Mouse (Mus musculus) heart, embryonic 13.5 days (tissue): ENCODE data around the gene Adamts16. TPM values are rescaled to one million over a fixed set of nuclear protein-coding genes. Genes with fewer than 3 reads are reported as not detected.

Source experiments
- ATAC-seq: fragments of 200-750 bp; cut with Nextera tagmentation; 2 replicates; pipeline ENCODE4 v1.8.0; 2017; ENCODE audit warnings: moderate TSS enrichment; ENCODE audit not compliant: insufficient number of reproducible peaks, low FRiP score, low TSS enrichment; ENCODE audit errors: extremely low read depth
- H3K27ac ChIP-seq: fragments of 300-500 bp; sonication (generic); replicated peaks from 2 replicates; pipeline ENCODE4 v1.5.1; 2015; ENCODE audit warnings: moderate library complexity, mild to moderate bottlenecking, inconsistent platforms
- H3K27me3 ChIP-seq: fragments of 300-500 bp; sonication (generic); replicated peaks from 2 replicates; pipeline ENCODE4 v1.6.1; 2015; ENCODE audit warnings: mild to moderate bottlenecking, inconsistent platforms
- H3K36me3 ChIP-seq: fragments of 300-500 bp; sonication (generic); 2 replicates; pipeline ENCODE4 v1.6.1; 2015; ENCODE audit warnings: mild to moderate bottlenecking, inconsistent platforms
- H3K4me1 ChIP-seq: fragments of 300-500 bp; sonication (generic); 2 replicates; pipeline ENCODE4 v1.6.1; 2015; ENCODE audit warnings: inconsistent platforms
- H3K4me2 ChIP-seq: fragments of 300-500 bp; sonication (generic); 2 replicates; pipeline ENCODE4 v1.6.1; 2015; ENCODE audit warnings: inconsistent platforms, mild to moderate bottlenecking, moderate library complexity
- H3K4me3 ChIP-seq: fragments of 300-500 bp; sonication (generic); 2 replicates; pipeline ENCODE4 v1.5.1; 2015; ENCODE audit warnings: moderate library complexity, mild to moderate bottlenecking, inconsistent platforms
- H3K9ac ChIP-seq: fragments of 300-500 bp; sonication (generic); 2 replicates; pipeline ENCODE4 v1.6.1; 2015; ENCODE audit warnings: inconsistent platforms, mild to moderate bottlenecking, moderate library complexity
- H3K9me3 ChIP-seq: fragments of 300-500 bp; sonication (generic); 2 replicates; pipeline ENCODE4 v1.6.1; 2016; ENCODE audit warnings: inconsistent platforms
- WGBS: fragments of 180-500 bp; shearing (Covaris S2); methylation state at CpG from one replicate; pipeline ENCODE4 v1.1.7; 2015; ENCODE audit warnings: mixed read lengths; 5-methylcytosine and 5-hydroxymethylcytosine counted together
- polyA plus RNA-seq: library from polyadenylated mRNA; unstranded; fragments of >200 nt; fragmentation: Nextera tagmentation; extraction: Ambion mirVana; gene quantifications from 2 replicates; pipeline ENCODE4 v1.2.1, GENCODE M21; 2015

Adamts16 gene
- polyA plus RNA-seq, 1 experiment from 2014 or later = 0.12 TPM

DNA sequence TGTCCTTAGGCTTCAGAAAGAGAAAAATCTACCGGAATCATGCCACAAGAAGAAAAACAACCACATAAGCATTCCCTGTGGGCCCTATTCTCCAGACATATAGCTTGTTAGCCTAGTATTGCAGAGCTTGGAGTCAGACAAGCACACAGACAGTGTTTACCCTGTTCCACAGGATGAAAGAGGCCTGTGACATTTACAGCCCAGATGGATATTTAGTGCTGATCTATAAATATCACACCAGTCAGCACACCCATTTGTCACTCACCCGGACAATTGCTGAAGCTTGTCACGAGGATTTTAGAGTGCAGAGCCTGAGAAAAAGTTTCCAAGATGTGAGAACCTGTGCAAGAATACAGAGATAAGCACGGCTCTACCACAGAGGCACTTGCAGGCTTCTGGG is 138.7 kb downstream of the Adamts16 start:
- no peaks in the 10 kb centered on the region for H3K9me3 ChIP-seq
- peak overlapping the region; percentile 59 for H3K27ac ChIP-seq
- H3K36me3 ChIP-seq = no peaks in the 10 kb centered on the region
- no peak overlapping the region for H3K4me2 ChIP-seq
- H3K4me3 ChIP-seq = no peak overlapping the region
- 21% methylated on average over 4 of the region's 4 CpGs for WGBS
- no peak overlapping the region for H3K9ac ChIP-seq
- peaks cover 11% of the 10 kb centered on the region for H3K4me1 ChIP-seq
- H3K27me3 ChIP-seq = no peaks in the 10 kb centered on the region
- ATAC-seq = no peak

DNA sequence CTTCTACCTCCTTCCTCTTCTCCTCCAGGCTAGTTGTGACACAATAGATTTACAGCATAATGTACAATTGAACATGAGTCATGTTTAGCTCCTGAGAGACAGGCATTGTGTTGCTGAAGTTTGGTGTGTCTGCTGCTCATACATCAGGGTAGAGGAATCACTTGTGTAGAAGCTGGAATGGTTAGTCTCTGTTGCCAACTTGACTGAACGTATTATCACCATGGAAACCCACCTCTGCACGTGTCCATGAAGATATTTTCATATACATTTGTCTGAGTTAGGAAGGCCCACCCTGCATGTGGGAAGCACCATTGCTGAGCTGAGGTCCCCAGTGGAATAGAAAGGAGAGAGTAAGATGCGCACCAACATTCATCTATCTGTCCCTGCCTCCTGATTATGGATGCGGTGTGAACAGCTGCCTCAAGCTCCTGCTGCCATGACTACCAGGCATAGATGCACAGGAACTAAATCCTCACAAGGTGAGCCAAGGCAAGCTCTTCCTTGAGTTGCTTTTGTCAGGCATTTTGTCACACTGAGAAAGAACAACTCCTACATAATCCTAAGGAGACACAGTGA is 142.7 kb downstream of the Adamts16 start:
- no peak overlapping the region for H3K27ac ChIP-seq
- no peak for ATAC-seq
- no peak overlapping the region for H3K9ac ChIP-seq
- H3K4me1 ChIP-seq = peaks cover 11% of the 10 kb centered on the region
- H3K9me3 ChIP-seq = no peaks in the 10 kb centered on the region
- no peaks in the 10 kb centered on the region for H3K27me3 ChIP-seq
- no peak overlapping the region for H3K4me2 ChIP-seq
- no peak overlapping the region for H3K4me3 ChIP-seq
- 71% methylated on average over 4 of the region's 4 CpGs for WGBS
- H3K36me3 ChIP-seq = no peaks in the 10 kb centered on the region

DNA sequence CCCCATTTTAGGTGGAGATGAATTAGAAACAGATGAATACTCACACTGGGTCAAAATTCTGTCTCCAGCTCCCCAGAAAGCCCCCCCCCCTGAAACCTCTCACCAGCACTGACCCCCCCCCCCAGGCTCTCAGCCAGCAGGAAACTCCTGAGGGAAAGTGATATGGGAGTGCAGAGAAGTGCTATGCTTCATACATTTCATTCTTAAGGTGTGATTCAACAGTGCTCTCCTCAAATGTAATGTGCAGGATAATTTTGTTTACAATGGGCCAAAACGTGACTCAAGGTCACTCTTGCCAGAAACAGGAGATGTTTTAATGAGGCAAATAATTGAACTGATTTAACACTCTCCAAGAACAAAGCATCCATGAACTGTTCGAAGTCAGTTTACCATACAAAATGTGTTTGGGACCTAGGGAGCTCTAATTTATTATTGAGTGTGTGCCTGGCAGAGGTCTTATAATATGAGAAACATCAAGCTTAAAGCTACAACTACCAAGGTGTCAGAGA is 152.1 kb downstream of the Adamts16 start:
- Histone ChIP-seq H3K4me3 (no peak overlapping the region), H3K4me2 (no peak overlapping the region), H3K9me3 (no peaks in the 10 kb centered on the region), H3K36me3 (no peaks in the 10 kb centered on the region), H3K4me1 (peaks cover 11% of the 10 kb centered on the region), H3K9ac (no peak overlapping the region), H3K27ac (no peak overlapping the region), H3K27me3 (no peaks in the 10 kb centered on the region)
- 38% methylated on average over 2 of the region's 2 CpGs for WGBS
- ATAC-seq = no peak

DNA sequence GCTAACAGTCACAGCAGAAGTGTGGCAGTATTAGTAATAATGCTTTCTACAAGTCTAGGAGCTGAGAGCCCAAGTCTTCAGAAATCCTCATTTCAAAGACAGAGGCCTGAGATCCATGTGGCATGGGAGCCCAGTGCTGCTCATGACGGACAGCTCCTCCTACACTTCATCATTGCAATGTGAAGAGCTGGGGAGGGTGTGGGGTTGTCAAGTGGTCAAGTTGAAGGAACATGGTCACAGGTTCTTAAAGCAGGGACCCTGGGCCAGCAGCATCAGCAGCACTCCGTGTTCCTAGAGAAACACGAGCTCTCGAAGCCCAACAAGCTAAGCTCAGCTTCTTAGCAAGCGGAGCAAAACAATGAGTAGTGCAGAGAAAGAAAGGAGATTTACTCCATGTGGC is 155.8 kb downstream of the Adamts16 start:
- Histone ChIP-seq H3K4me1 (peaks cover 11% of the 10 kb centered on the region), H3K27me3 (no peaks in the 10 kb centered on the region), H3K4me2 (no peak overlapping the region), H3K36me3 (no peaks in the 10 kb centered on the region), H3K27ac (no peak overlapping the region), H3K9me3 (no peaks in the 10 kb centered on the region), H3K4me3 (no peak overlapping the region), H3K9ac (no peak overlapping the region)
- WGBS = 58% methylated on average over 5 of the region's 5 CpGs
- ATAC-seq = no peak

DNA sequence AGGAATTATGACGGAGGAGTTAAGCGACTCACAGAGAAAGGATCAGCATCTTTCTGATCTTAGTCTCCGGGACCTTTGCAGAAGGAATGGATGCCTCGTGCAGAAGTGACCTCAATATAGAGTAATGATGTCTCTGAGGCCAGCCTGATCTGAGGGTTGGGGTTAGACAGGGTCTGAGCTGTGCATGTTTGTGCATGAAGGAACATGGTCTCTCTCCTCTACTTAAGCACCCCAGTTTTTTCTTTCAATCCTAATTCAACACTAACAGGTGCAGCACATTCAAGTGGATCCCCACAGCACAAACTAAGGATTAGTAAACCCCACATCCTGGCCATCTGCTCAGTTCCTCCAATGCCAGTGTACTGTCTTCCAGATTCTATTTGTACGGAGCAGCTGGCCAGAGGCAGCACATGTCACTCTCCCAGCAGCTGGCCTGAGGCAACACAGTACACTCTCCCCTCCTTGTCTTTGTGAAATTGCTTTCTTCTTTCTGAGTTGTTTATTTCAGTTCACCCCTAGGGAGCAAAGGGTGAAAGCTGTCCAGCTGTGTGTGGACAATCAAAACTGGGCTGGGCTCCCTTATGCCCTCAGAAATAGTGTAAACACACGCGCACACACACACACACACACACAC is 156.5 kb downstream of the Adamts16 start:
- no peak overlapping the region for H3K9ac ChIP-seq
- H3K9me3 ChIP-seq = no peaks in the 10 kb centered on the region
- H3K4me1 ChIP-seq = peaks cover 11% of the 10 kb centered on the region
- H3K36me3 ChIP-seq = no peaks in the 10 kb centered on the region
- H3K27me3 ChIP-seq = no peaks in the 10 kb centered on the region
- H3K4me2 ChIP-seq = no peak overlapping the region
- no peak for ATAC-seq
- WGBS = 76% methylated on average over 7 of the region's 7 CpGs
- no peak overlapping the region for H3K27ac ChIP-seq
- no peak overlapping the region for H3K4me3 ChIP-seq

DNA sequence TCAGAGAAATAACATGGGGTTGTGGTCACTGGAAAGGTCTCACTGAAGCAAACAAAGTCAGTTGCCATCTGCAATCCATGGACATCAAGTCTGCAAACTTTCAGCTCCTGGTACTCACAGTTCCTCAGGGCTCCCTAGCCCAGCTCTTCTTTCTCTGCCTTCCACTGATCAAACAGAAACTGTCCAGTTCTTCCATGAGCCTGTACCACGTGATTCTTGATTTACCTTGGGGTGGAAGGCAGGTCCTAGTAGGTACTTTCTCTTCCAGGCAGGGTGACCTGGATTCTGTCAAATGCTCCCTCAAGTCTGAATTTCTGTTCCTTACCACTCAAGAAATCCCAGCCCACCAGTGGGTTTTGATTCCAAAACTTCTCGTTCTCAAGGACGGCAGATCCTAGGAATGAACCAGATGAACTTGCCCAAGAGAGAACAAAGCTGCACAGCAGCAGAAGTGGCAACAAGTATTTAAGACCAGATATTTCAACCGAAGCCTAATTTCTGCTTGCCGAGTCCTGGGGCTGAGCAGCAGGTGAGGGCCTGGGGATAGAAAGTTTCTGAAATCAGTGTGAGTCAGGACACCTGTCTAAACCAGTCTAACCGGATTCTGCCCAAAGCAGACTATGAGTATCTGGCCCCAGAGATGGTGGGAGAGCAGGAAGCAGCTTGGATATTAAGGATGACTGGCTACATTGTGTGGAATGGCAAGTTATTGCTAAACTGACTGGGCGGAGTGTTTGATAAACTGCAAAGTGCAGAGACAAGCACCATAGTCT is 160.0 kb downstream of the Adamts16 start:
- no peaks in the 10 kb centered on the region for H3K9me3 ChIP-seq
- H3K4me3 ChIP-seq = no peak overlapping the region
- H3K27me3 ChIP-seq = no peaks in the 10 kb centered on the region
- no peak overlapping the region for H3K27ac ChIP-seq
- no peak for ATAC-seq
- H3K36me3 ChIP-seq = no peaks in the 10 kb centered on the region
- WGBS = 69% methylated on average over 7 of the region's 7 CpGs
- no peak overlapping the region for H3K4me2 ChIP-seq
- peaks cover 6% of the 10 kb centered on the region for H3K4me1 ChIP-seq
- H3K9ac ChIP-seq = no peak overlapping the region

DNA sequence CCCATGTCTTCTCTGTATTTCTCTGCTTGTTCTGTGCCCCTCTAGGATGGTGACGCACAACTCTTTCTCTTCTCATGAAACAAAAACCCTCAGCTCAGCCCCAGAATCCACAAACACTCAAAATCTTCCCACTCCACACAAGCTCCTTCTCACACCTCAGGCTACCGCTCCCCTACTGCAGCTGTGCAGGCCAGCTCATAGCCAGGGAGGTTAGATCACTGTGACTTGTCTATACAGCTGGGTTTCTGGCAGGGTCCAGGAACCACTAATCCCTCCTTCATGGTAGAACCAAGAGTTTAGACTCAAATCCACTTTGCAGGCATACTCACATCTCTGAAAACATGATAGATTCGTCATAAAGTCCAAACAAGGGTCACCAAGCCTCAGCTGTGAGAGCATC is 161.3 kb downstream of the Adamts16 start:
- H3K4me1 ChIP-seq = no peaks in the 10 kb centered on the region
- 78% methylated on average over 3 of the region's 3 CpGs for WGBS
- H3K27ac ChIP-seq = no peak overlapping the region
- no peak for ATAC-seq
- H3K27me3 ChIP-seq = no peaks in the 10 kb centered on the region
- no peak overlapping the region for H3K9ac ChIP-seq
- no peaks in the 10 kb centered on the region for H3K9me3 ChIP-seq
- no peak overlapping the region for H3K4me3 ChIP-seq
- no peak overlapping the region for H3K4me2 ChIP-seq
- no peaks in the 10 kb centered on the region for H3K36me3 ChIP-seq

Other genes starting within 250 kb of the Adamts16 start
- 10.7 and 11.2 TPM in 2 replicates for gene Ice1, start 204.2 kb downstream of the Adamts16 start, polyA plus RNA-seq